Comparison of ENCODE assay signal across 8 mouse cellular contexts in genomic region chr19:46607424-46607823, GRCm38 (mm10). TPM values are rescaled to one million over a fixed set of nuclear protein-coding genes. Genes with fewer than 3 reads are reported as not detected.
DNase-seq lines count a peak whose midpoint lies in the region; ATAC-seq and TF ChIP-seq lines count a peak whose summit lies in the region.

No protein-coding gene starts in this region.

- no peak overlapping the region for H3K9ac ChIP-seq in heart, embryonic 15.5 days

- no peak for DNase-seq in heart, embryonic 10.5 days (ENCODE audit: low spot score)
- no peak for DNase-seq in adrenal gland, postnatal 25 days
- DNase-seq in ovary, postnatal 10 days (ENCODE audit: low spot score): no peak
- no peak for DNase-seq in cerebellum, postnatal 14 days

- peaks cover 25% of the 10 kb centered on the region for H3K4me1 ChIP-seq in heart, embryonic 15.5 days (replicated peaks)
- peaks cover 32% of the 10 kb centered on the region for H3K4me1 ChIP-seq in heart, embryonic 10.5 days
- no peaks in the 10 kb centered on the region for H3K4me1 ChIP-seq in embryonic fibroblast, embryonic 13.5 days (ENCODE audit: control insufficient read depth, insufficient read depth, low read length)

- H3K27me3 ChIP-seq in heart, embryonic 15.5 days: no peaks in the 10 kb centered on the region
- H3K27me3 ChIP-seq in heart, embryonic 10.5 days (ENCODE audit: insufficient read depth, poor library complexity, severe bottlenecking): no peaks in the 10 kb centered on the region

- 0 out of 2 replicates have a peak, but pooled peaks have one; percentile 51 for ATAC-seq in heart, embryonic 15.5 days (replicated peaks; ENCODE audit: insufficient number of reproducible peaks, insufficient read depth, low FRiP score, low read depth)
- peak; percentile 66 for ATAC-seq in CD4-positive, CD25-positive, alpha-beta regulatory T cell, adult 4 months
- ATAC-seq in megakaryocyte, adult 5-6 weeks (ENCODE audit: poor library complexity, severe bottlenecking): peak; percentile 77

- H3K4me3 ChIP-seq in heart, embryonic 15.5 days: no peak overlapping the region
- no peak overlapping the region for H3K4me3 ChIP-seq in heart, embryonic 10.5 days
- H3K4me3 ChIP-seq in embryonic fibroblast, embryonic 13.5 days (ENCODE audit: insufficient read depth, low read length): no peak overlapping the region

- no peaks in the 10 kb centered on the region for H3K9me3 ChIP-seq in heart, embryonic 15.5 days (replicated peaks)
- no peaks in the 10 kb centered on the region for H3K9me3 ChIP-seq in heart, embryonic 10.5 days

- peak overlapping the region; percentile 13; the same call in 1 of the 2 replicates for H3K27ac ChIP-seq in heart, embryonic 15.5 days
- no peak overlapping the region for H3K27ac ChIP-seq in heart, embryonic 10.5 days
- no peak overlapping the region for H3K27ac ChIP-seq in embryonic fibroblast, embryonic 13.5 days (ENCODE audit: insufficient read depth, low read length)

- H3K36me3 ChIP-seq in heart, embryonic 15.5 days: 0 out of 2 replicates have a peak, but pooled peaks cover 16% of the 10 kb centered on the region
- peaks cover 52% of the 10 kb centered on the region for H3K36me3 ChIP-seq in heart, embryonic 10.5 days

- TF ChIP-seq POLR2A in embryonic fibroblast, embryonic 13.5 days (IDR thresholded peaks at IDR 0.05; ENCODE audit: low read depth, low read length): no peak

- peak; percentile 49; the same call in 1 of the 2 replicates for TF ChIP-seq CTCF in embryonic fibroblast, embryonic 13.5 days (IDR thresholded peaks at IDR 0.05; ENCODE audit: borderline replicate concordance, insufficient read depth, low read length)

- WGBS in heart, embryonic 15.5 days: 35% methylated on average over 7 of the region's 7 CpGs
- WGBS in heart, embryonic 10.5 days: 46% methylated on average over 7 of the region's 7 CpGs

- H3K4me2 ChIP-seq in heart, embryonic 15.5 days: no peak overlapping the region

RNA-seq across cellular contexts. Expression of gene Wbp1l, which starts 8.5 kb away (rescaled TPM):
- 51.6 and 58.6 TPM in 2 replicates for polyA plus RNA-seq in heart, embryonic 15.5 days (2015; fragmentation: Nextera tagmentation; extraction: Ambion mirVana)
- polyA plus RNA-seq in heart, embryonic 10.5 days (2016; fragmentation: Nextera tagmentation; extraction: Ambion mirVana): 53.9 and 61.8 TPM in 2 replicates
- polyA plus RNA-seq in CD4-positive, CD25-positive, alpha-beta regulatory T cell, adult 4 months (2017; shearing (Covaris generic)): 10 to 100 TPM; 19.2 to 20.8 TPM
- polyA plus RNA-seq in embryonic fibroblast, embryonic 13.5 days (2011; ENCODE audit: insufficient read length, low read depth, missing spikeins): 50.6 and 52.9 TPM in 2 replicates
- 23.4 and 23.8 TPM in 2 replicates for total RNA-seq in megakaryocyte, adult 5-6 weeks (2015)
- 36.9 and 39.8 TPM in 2 replicates for total RNA-seq in megakaryocyte, adult 5-6 weeks (2017)
- total RNA-seq in adrenal gland, postnatal 25 days (2021): 154 and 189 TPM in 2 replicates

RNA-seq across cellular contexts. Expression of gene Sfxn2, which starts 34.3 kb away (rescaled TPM):
- polyA plus RNA-seq in heart, embryonic 15.5 days (2015; fragmentation: Nextera tagmentation; extraction: Ambion mirVana): 8.8 and 10.9 TPM in 2 replicates
- 14.2 and 14.5 TPM in 2 replicates for polyA plus RNA-seq in heart, embryonic 10.5 days (2016; fragmentation: Nextera tagmentation; extraction: Ambion mirVana)
- 10 to 100 TPM in 1 of 2 experiments, 1 to 10 TPM in 1; 6.2 to 13.4 TPM for polyA plus RNA-seq in CD4-positive, CD25-positive, alpha-beta regulatory T cell, adult 4 months (2017; shearing (Covaris generic))
- 7.6 and 8.6 TPM in 2 replicates for polyA plus RNA-seq in embryonic fibroblast, embryonic 13.5 days (2011; ENCODE audit: insufficient read length, low read depth, missing spikeins)
- 5.2 and 6.6 TPM in 2 replicates for total RNA-seq in megakaryocyte, adult 5-6 weeks (2015)
- total RNA-seq in megakaryocyte, adult 5-6 weeks (2017): 7.7 and 9.6 TPM in 2 replicates
- 8.0 and 12.7 TPM in 2 replicates for total RNA-seq in adrenal gland, postnatal 25 days (2021)

RNA-seq across cellular contexts. Expression of gene Arl3, which starts 34.4 kb away (rescaled TPM):
- 86.9 and 91.8 TPM in 2 replicates for polyA plus RNA-seq in heart, embryonic 15.5 days (2015; fragmentation: Nextera tagmentation; extraction: Ambion mirVana)
- polyA plus RNA-seq in heart, embryonic 10.5 days (2016; fragmentation: Nextera tagmentation; extraction: Ambion mirVana): 112 and 134 TPM in 2 replicates
- polyA plus RNA-seq in CD4-positive, CD25-positive, alpha-beta regulatory T cell, adult 4 months (2017; shearing (Covaris generic)): 10 to 100 TPM; 29.0 to 34.9 TPM
- polyA plus RNA-seq in embryonic fibroblast, embryonic 13.5 days (2011; ENCODE audit: insufficient read length, low read depth, missing spikeins): 83.5 and 94.6 TPM in 2 replicates
- total RNA-seq in megakaryocyte, adult 5-6 weeks (2015): 13.5 and 15.7 TPM in 2 replicates
- total RNA-seq in megakaryocyte, adult 5-6 weeks (2017): 13.2 and 21.6 TPM in 2 replicates
- 50.3 and 61.0 TPM in 2 replicates for total RNA-seq in adrenal gland, postnatal 25 days (2021)
